Mouse (Mus musculus) thymus, postnatal 10 days (tissue): ENCODE measurements at regions not wholly inside any gene's neighbourhood (a gene's known extent, or its start where the extent isn't known, plus 50 kb on each side); places are given as distances from the start of the nearest gene placed in this dataset.

ENCODE experiments used
- DNase-seq, 2 experiments: peaks; one replicate each; pipeline ENCODE4 v3.0.0; 2021; ENCODE audit warnings: low spot score in 2 of 2

- DNase-seq, result no peak
Observed at GRCm38 (mm10) chr7:36940611-36941010, 242.7 kb downstream of the Tshz3 start.

DNA sequence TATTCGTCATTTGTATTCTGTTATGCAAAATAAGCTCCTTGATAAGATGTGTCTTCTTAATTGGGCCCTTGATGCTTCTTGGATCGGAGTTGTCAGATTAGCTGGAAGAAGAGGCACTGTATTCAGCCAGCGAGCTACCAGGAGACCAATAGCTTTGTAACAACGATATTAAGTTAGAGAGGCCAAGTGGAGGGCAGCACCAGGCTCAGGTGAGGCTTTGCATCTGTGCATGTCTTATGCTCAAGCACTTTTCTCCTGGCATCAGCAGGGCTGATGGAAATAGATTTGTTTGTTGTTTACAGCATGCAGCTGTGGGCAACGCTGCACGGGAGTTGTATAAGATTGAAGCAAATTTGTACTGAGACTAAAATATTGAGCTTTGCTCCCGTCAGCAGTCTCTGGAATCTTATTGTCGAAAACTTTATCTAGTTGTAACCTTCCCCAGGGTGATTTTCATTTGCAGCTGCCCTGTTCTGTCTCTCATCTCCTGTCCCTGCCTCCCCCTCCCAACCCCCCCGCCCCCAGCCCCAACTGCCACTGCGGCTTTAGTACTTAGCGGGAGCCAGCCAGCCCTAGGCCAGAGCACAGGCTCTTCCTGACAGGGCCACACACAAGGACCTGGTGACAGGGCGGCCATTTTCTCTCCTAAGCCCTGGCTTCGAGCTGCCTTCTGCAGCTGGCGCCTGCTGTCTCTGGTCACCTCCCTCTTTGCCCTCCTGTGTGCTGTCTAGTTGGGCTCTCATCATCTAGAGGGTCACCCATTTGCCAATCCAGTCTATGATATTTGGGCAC lies 247.3 kb downstream of the Tshz3 start:
- DNase-seq, result no peak

- DNase-seq, result no peak
Observed at GRCm38 (mm10) chr7:36949511-36949910, 251.6 kb downstream of the Tshz3 start.

- no peak for DNase-seq
Observed at GRCm38 (mm10) chr7:36955376-36955775, 257.5 kb downstream of the Tshz3 start.

GRCm38 (mm10) chr7:36958255-36958654 lies 260.3 kb downstream of the Tshz3 start:
- no peak for DNase-seq

DNA sequence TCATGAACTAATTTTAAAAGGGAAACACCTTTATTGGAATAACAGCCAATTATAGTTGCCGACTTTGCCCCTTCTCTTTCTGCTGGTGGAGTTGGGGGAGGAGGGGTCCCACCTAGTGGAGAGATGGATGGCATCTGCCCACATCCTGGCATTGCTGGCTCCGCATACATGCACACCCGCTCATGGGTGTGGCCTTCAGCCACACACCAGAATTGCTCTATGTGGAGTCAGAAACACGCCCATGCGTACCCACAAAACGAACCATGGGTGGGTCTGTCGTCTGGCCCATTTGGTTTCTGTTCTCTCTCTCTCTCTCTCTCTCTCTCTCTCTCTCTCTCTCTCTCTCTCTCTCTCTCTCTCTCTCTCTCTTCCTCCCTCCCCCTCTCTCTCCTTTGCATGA lies 273.9 kb downstream of the Tshz3 start:
- DNase-seq, result no peak

DNA sequence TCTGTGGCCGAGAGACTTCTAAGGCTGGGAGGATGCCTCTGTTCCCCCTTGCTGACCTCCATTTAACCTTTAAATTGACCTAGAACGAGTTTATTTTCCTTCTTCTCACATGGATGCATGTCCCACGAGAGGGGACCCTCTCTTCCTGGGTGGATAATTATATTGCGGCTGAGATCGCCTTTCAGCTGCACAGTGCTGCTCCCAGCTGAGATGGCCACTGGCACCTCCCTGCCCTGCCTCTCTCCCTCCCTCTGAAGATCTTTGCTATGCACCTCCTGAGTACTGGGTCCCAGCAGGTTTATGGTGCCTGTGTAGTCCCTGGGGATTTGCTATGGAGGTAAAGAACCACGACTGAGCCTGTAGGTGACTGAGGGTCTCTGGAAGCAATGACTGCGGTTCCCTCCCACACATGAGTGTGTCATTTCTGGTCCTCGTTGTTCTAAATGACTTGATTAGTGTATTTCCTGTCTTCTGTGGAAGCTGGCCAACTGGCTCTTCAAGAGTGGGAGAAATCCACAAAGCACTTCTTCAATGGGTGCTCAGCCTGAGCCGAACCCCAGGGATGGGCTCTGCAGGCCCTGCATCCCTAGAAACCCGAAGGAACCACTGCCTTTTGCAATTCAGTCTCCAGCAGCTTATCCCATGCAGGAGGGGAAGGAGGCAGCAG lies 275.9 kb downstream of the Tshz3 start:
- DNase-seq, result no peak

DNA sequence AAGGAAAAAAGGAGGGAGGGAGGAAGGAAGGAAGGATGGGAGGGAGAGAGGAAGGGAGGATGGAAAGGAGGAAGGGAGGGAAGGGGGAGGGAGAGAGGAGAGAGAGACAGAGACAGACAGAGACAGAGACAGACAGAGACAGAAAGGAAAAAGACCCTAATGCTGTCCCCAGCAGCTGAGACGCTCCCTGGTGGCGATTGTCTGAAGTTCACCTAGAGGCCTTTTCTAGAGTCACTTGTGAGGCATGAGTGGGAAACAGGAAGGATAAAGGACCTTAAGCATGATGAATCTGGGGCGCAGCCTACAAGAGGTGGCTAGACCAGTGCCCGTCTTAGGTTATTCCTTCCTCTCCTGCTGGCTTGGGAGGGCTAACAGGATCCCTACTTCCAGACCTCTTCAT lies 276.7 kb downstream of the Tshz3 start:
- DNase-seq, result no peak

DNA sequence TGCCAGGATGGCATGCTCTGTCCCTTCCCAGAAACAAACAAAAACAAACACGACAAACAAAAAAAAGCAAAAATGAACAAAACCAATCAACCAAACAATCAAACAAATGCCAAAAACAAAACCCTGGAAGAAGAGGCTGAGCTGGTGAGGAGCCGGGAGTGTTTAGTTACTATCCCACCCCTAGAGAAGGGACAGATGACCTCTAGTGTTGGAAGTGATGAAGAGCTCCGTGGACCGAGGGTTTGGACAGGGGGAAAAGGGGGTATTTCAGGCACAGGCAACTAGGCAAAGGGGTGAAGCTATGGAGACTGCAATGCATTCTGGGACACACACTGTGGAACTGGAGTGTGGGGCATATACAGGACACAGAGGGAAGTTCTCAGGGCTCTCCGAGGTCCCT lies 277.6 kb downstream of the Tshz3 start:
- DNase-seq, result no peak

- no peak for DNase-seq
Observed at GRCm38 (mm10) chr7:36977819-36978218, 279.9 kb downstream of the Tshz3 start.

- DNase-seq, result no peak
Observed at GRCm38 (mm10) chr7:36989380-36989779, 291.5 kb downstream of the Tshz3 start.

GRCm38 (mm10) chr7:37004601-37005000 lies 306.7 kb downstream of the Tshz3 start:
- no peak for DNase-seq

- DNase-seq, result no peak
Observed at GRCm38 (mm10) chr7:37005701-37006100, 307.8 kb downstream of the Tshz3 start.

GRCm38 (mm10) chr7:37006921-37007320 lies 309.0 kb downstream of the Tshz3 start:
- no peak for DNase-seq

GRCm38 (mm10) chr7:37011180-37011754 lies 313.3 kb downstream of the Tshz3 start:
- DNase-seq, result no peak

- DNase-seq, result no peak
Observed at GRCm38 (mm10) chr7:37020078-37020477, 322.2 kb downstream of the Tshz3 start.

DNA sequence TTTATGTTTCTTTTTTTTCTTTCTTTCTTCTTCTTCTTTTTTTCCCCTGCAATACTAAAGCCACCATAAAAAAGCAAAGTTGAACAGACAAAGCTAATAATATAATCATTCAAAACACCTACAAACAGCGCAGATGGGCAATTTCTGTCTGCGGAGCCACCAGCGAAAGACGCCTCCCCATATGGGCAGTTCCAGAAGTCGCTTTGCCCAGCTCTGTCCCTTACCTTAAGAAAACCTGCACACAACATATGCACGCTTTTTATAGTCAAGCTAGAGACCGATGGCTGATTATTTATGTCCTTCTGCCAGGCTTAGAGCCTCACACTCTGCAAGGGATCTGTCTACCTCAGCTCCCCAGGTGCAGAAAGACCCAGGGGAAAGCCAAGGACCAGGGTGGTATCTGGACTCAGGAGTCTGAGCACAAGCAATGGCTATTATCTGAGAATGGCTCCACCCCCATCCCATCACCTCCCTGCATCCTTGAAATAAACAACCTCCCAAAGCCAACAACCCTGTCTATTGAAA lies 326.6 kb downstream of the Tshz3 start:
- DNase-seq, result no peak

DNA sequence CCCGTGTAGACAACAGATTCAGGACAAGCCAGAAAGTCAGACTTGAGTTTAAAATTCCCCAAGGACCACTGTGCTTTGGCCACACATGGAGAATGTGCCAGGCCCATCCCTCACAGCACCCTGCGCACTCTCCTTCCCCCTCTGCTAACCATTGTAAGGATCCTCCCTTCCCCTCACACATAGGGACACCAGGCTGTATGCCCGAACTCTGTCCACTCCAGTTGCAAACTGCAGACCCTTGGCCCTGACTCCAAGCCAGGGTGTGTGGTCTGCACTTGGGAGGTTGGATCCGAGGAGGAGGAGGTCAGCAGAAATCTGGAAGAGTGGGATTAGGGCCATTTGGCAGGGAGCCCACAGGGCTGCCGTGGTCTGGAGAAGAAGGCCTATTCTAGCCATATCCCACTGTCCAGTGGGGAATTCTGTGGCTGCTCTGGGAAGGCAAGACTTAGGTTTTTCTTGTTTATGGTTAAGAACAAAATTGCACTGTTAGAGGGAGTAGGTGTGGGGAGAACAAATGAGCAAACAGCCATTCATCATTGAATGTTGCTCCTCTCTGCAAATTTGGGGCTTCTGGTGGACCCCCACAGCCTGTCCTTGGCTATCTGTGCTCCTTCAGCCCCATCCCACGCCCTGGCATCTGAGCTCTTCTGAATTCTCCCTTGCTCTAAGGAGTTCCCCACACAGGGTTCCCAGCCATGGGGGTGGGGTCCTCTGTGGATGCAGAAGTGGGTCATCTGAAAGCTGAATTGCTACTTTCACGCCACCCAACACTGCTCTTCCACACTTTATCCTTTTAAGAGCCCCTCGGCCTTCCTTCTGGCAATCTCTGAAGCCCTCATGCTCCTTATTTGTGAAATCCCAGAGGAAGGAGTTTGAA lies 366.9 kb downstream of the Tshz3 start:
- no peak for DNase-seq

GRCm38 (mm10) chr7:37077698-37078097 lies 379.8 kb downstream of the Tshz3 start:
- no peak for DNase-seq

GRCm38 (mm10) chr7:37078140-37078539 lies 380.2 kb downstream of the Tshz3 start:
- DNase-seq, result no peak

DNA sequence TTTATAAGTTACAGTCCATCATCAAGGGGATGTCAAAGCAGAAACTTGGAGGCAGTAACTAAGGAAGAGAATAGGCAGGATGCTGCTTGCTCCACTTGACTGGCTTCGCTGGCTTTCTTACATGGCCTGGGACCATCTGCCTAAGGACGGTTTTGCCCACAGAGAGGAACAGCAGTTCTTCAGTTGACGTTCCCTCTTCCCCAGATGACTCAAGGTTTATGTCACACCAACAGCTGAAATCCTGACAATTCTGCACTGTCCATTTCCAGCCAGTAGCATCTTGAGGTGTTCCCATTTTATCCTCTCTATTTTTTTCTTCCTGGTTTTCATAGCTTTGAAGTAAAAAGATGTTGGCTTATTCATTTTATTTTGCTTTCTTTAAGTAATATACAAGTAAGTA lies 391.8 kb downstream of the Tshz3 start:
- DNase-seq, result no peak

GRCm38 (mm10) chr7:37092572-37092971 lies 394.7 kb downstream of the Tshz3 start:
- no peak for DNase-seq
